Mouse (Mus musculus) erythroblast, embryonic 14.5 days (primary cell): Measurements from ENCODE around the gene Rbks. TPM values are rescaled to one million over a fixed set of nuclear protein-coding genes. Genes with fewer than 3 reads are reported as not detected.

Experiments used
- H3K27me3 ChIP-seq: 2 replicates; pipeline ENCODE4 v1.6.1; 2012; ENCODE audit warnings: inconsistent platforms; ENCODE audit not compliant: control insufficient read depth
- H3K36me3 ChIP-seq: 2 replicates; pipeline ENCODE4 v1.6.1; 2012; ENCODE audit warnings: mild to moderate bottlenecking, inconsistent platforms; ENCODE audit not compliant: control insufficient read depth
- H3K4me1 ChIP-seq: 2 replicates; pipeline ENCODE4 v1.6.1; 2012; ENCODE audit warnings: inconsistent platforms; ENCODE audit not compliant: control insufficient read depth
- H3K4me3 ChIP-seq: replicated peaks from 2 replicates; pipeline ENCODE3; 2012; ENCODE audit warnings: moderate library complexity, mild to moderate bottlenecking, inconsistent platforms
- H3K9me3 ChIP-seq: 2 replicates; pipeline ENCODE4 v1.6.1; 2012; ENCODE audit warnings: low read length, inconsistent platforms, mixed read lengths; ENCODE audit not compliant: control insufficient read depth
- GATA1 ChIP-seq: IDR thresholded peaks from 2 replicates; pipeline ENCODE4 v1.6.1; 2012; ENCODE audit warnings: low read length, inconsistent platforms, mixed read lengths
- TAL1 ChIP-seq: IDR thresholded peaks from 3 replicates; pipeline ENCODE4 v1.6.1; 2012; ENCODE audit warnings: low read length, inconsistent platforms, mixed read lengths
- polyA plus RNA-seq: library from polyadenylated mRNA; stranded (reverse); fragments of >175 nt; gene quantifications from 2 replicates; pipeline ENCODE4 v1.2.3, GENCODE M21; 2012

Rbks gene
- polyA plus RNA-seq, 1 experiment: 2.2 TPM

GRCm38 (mm10) chr5:31614339-31615025 is 82.9 kb downstream of the Rbks start:
- H3K27me3 ChIP-seq: no peaks in the 10 kb centered on the region
- H3K36me3 ChIP-seq: peaks cover 42% of the 10 kb centered on the region
- TF ChIP-seq TAL1 (no peak), GATA1 (no peak)
- peak overlapping the region; percentile 88 for H3K4me3 ChIP-seq
- H3K9me3 ChIP-seq: no peaks in the 10 kb centered on the region
- H3K4me1 ChIP-seq: peaks cover 29% of the 10 kb centered on the region

DNA sequence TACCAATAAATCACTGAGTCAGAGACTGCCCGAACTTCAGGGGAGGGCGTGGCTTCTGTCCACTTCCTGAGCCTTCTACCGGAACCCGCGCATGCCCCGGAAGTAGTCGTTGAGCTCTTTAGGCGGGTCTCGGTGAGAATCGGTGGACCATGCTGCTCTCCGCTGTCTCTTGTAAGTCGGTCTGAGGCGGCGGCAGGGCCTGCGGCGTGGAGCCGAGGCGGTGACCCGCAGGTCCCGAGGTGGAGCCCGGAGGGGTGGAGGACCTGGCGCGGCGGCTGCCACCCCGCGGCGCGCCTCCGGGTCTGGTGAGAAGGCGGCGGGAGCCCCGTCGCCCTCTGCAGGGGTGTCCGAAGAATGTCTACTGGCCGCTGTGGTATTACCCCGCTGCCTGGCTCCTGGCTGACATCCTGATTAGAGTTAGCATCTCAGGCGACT is 83.6 kb downstream of the Rbks start:
- Histone ChIP-seq H3K27me3 (no peaks in the 10 kb centered on the region), H3K36me3 (peaks cover 36% of the 10 kb centered on the region), H3K4me3 (peak overlapping the region; percentile 88), H3K9me3 (no peaks in the 10 kb centered on the region), H3K4me1 (peaks cover 29% of the 10 kb centered on the region)
- TF ChIP-seq GATA1 (no peak), TAL1 (no peak)

GRCm38 (mm10) chr5:31611186-31611585 is 86.2 kb downstream of the Rbks start:
- TF ChIP-seq TAL1: no peak
- no peak for TF ChIP-seq GATA1
- Histone ChIP-seq H3K36me3 (peaks cover 12% of the 10 kb centered on the region), H3K4me3 (no peak overlapping the region), H3K27me3 (no peaks in the 10 kb centered on the region), H3K4me1 (peaks cover 24% of the 10 kb centered on the region), H3K9me3 (no peaks in the 10 kb centered on the region)

GRCm38 (mm10) chr5:31610376-31611086 is 86.9 kb downstream of the Rbks start:
- Histone ChIP-seq H3K4me1 (peaks cover 19% of the 10 kb centered on the region), H3K4me3 (no peak overlapping the region), H3K36me3 (peaks cover 6% of the 10 kb centered on the region), H3K27me3 (no peaks in the 10 kb centered on the region), H3K9me3 (no peaks in the 10 kb centered on the region)
- no peak for TF ChIP-seq GATA1
- no peak for TF ChIP-seq TAL1

DNA sequence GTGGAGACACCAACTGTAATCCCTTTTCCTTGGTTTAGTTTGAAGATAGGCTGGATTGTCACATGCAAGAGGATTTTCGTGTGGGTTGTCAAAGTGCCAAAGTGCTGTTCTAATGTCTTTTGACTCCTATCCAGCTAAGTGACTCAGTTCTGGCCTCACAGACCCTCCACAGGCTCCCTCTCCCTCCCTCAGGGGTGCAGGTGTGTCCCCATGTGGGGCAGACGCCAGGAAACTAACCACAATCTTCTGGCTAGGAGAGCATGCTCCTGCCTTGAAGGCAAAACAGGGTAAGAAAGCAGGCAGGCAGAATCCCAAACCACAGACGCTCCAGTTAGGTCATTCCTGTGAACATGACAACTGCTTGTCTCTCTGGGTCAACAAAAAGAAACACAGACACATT is 91.3 kb downstream of the Rbks start:
- H3K4me1 ChIP-seq: peaks cover 6% of the 10 kb centered on the region
- no peaks in the 10 kb centered on the region for H3K36me3 ChIP-seq
- H3K9me3 ChIP-seq: no peaks in the 10 kb centered on the region
- TF ChIP-seq TAL1 (no peak), GATA1 (no peak)
- no peak overlapping the region for H3K4me3 ChIP-seq
- H3K27me3 ChIP-seq: no peaks in the 10 kb centered on the region

- no peaks in the 10 kb centered on the region for H3K9me3 ChIP-seq
- TF ChIP-seq GATA1: no peak
- TF ChIP-seq TAL1: no peak
- H3K4me3 ChIP-seq: no peak overlapping the region
- H3K27me3 ChIP-seq: no peaks in the 10 kb centered on the region
- no peaks in the 10 kb centered on the region for H3K36me3 ChIP-seq
- peaks cover 6% of the 10 kb centered on the region for H3K4me1 ChIP-seq
Measured at GRCm38 (mm10) chr5:31603766-31604165, 93.7 kb downstream of the Rbks start.

- Histone ChIP-seq H3K4me3 (no peak overlapping the region), H3K27me3 (no peaks in the 10 kb centered on the region), H3K9me3 (no peaks in the 10 kb centered on the region), H3K4me1 (peaks cover 6% of the 10 kb centered on the region), H3K36me3 (no peaks in the 10 kb centered on the region)
- TF ChIP-seq TAL1 (no peak), GATA1 (no peak)
Measured at GRCm38 (mm10) chr5:31602377-31602776, 95.0 kb downstream of the Rbks start.

- Histone ChIP-seq H3K36me3 (no peaks in the 10 kb centered on the region), H3K27me3 (no peaks in the 10 kb centered on the region), H3K9me3 (no peaks in the 10 kb centered on the region), H3K4me3 (no peak overlapping the region), H3K4me1 (peaks cover 15% of the 10 kb centered on the region)
- TF ChIP-seq GATA1 (no peak), TAL1 (no peak)
Measured at GRCm38 (mm10) chr5:31601162-31601722, 96.2 kb downstream of the Rbks start.

GRCm38 (mm10) chr5:31599161-31599560 is 98.3 kb downstream of the Rbks start:
- TF ChIP-seq TAL1: no peak
- TF ChIP-seq GATA1: no peak
- H3K36me3 ChIP-seq: no peaks in the 10 kb centered on the region
- no peaks in the 10 kb centered on the region for H3K9me3 ChIP-seq
- H3K27me3 ChIP-seq: no peaks in the 10 kb centered on the region
- H3K4me1 ChIP-seq: peaks cover 15% of the 10 kb centered on the region
- H3K4me3 ChIP-seq: no peak overlapping the region
